Mouse (Mus musculus) skeletal muscle tissue, adult 2 months (tissue): ENCODE data around the gene Glra1.
A peak's percentile ranks its signal among the peaks of the same experiment; 100 is the strongest.

Experiments used
- DNase-seq: peaks from one replicate; pipeline ENCODE4 v3.0.0-alpha.2; 2012; ENCODE audit warnings: low read depth, low spot score

Gene Glra1

GRCm38 (mm10) chr11:55518806-55519674 is 89.0 kb downstream of the Glra1 start:
- DNase-seq: peak; percentile 36

GRCm38 (mm10) chr11:55517666-55518065 is 90.3 kb downstream of the Glra1 start:
- no peak for DNase-seq

GRCm38 (mm10) chr11:55511374-55511773 is 96.6 kb downstream of the Glra1 start:
- no peak for DNase-seq

- DNase-seq: no peak
Observed at GRCm38 (mm10) chr11:55505485-55505884, 102.5 kb downstream of the Glra1 start.

- no peak for DNase-seq
Observed at GRCm38 (mm10) chr11:55502886-55503285, 105.1 kb downstream of the Glra1 start.

- DNase-seq: peak; percentile 79
Observed at GRCm38 (mm10) chr11:55501955-55502531, 106.0 kb downstream of the Glra1 start.

- DNase-seq: peak; percentile 52
Observed at GRCm38 (mm10) chr11:55497885-55498284, 110.1 kb downstream of the Glra1 start.

- DNase-seq: no peak
Observed at GRCm38 (mm10) chr11:55496158-55496557, 111.8 kb downstream of the Glra1 start.

- no peak for DNase-seq
Observed at GRCm38 (mm10) chr11:55485443-55485842, 122.6 kb downstream of the Glra1 start.

GRCm38 (mm10) chr11:55473219-55473618 is 134.8 kb downstream of the Glra1 start:
- DNase-seq: no peak

GRCm38 (mm10) chr11:55471467-55471866 is 136.5 kb downstream of the Glra1 start:
- no peak for DNase-seq

- DNase-seq: no peak
Observed at GRCm38 (mm10) chr11:55470761-55471160, 137.2 kb downstream of the Glra1 start.

GRCm38 (mm10) chr11:55469923-55470691 is 137.9 kb downstream of the Glra1 start:
- DNase-seq: no peak

- DNase-seq: peak; percentile 100
Observed at GRCm38 (mm10) chr11:55469048-55469843, 138.8 kb downstream of the Glra1 start, which contains the start of gene G3bp1. TSS of gene G3bp1 (plus strand) at chr11:55469685.

- DNase-seq: peak; percentile 34
Observed at GRCm38 (mm10) chr11:55468611-55469047, 139.4 kb downstream of the Glra1 start.

GRCm38 (mm10) chr11:55468012-55468411 is 140.0 kb downstream of the Glra1 start:
- DNase-seq: no peak

- DNase-seq: no peak
Observed at GRCm38 (mm10) chr11:55465177-55465576, 142.8 kb downstream of the Glra1 start.

- no peak for DNase-seq
Observed at GRCm38 (mm10) chr11:55464707-55465106, 143.3 kb downstream of the Glra1 start.
